Mouse (Mus musculus): Measurements from ENCODE around the gene Ppp1r3e. TPM values are rescaled to one million over a fixed set of nuclear protein-coding genes. Genes with fewer than 3 reads are reported as not detected.

The Ppp1r3e gene
- polyA plus RNA-seq, 1 experiment = 0.02 TPM

DNA sequence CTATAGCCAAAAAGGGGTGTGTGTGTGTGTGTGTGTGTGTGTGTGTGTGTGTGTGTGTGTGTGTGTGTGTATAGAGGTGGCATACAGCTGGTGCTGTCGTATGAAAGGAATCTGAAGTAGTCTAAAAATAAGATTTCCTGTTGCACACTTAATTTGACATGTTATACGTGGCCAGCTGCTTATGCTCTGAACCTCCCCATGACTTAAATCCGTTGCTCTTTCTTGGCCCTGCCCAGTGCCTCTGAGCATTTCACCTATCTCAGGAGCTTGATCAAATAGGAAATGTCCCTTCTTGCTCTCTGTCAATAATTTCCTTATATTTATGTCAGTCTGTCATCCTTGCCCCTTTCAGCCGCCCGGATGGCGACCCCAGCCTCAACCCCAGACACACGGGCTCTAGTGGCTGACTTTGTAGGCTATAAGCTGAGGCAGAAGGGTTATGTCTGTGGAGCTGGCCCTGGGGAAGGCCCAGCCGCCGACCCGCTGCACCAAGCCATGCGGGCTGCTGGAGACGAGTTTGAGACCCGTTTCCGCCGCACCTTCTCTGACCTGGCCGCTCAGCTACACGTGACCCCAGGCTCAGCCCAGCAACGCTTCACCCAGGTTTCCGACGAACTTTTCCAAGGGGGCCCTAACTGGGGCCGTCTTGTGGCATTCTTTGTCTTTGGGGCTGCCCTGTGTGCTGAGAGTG, 6.8 kb upstream of the Ppp1r3e start:
- Histone ChIP-seq H3K36me3 (ENCODE audit: control insufficient read depth) (peaks cover 4% of the 10 kb centered on the region; the same call in 1 of the 2 replicates), H3K4me1 (ENCODE audit: control insufficient read depth) (peaks cover 20% of the 10 kb centered on the region), H3K4me3 (replicated peaks) (peak overlapping the region; percentile 59), H3K27me3 (ENCODE audit: control insufficient read depth) (no peaks in the 10 kb centered on the region), H3K9me3 (ENCODE audit: control insufficient read depth, low read length) (peaks cover 5% of the 10 kb centered on the region)
- TF ChIP-seq GATA1 (IDR thresholded peaks at IDR 0.05; ENCODE audit: low read length) (no peak), TAL1 (IDR thresholded peaks at IDR 0.05; ENCODE audit: low read length) (no peak)

DNA sequence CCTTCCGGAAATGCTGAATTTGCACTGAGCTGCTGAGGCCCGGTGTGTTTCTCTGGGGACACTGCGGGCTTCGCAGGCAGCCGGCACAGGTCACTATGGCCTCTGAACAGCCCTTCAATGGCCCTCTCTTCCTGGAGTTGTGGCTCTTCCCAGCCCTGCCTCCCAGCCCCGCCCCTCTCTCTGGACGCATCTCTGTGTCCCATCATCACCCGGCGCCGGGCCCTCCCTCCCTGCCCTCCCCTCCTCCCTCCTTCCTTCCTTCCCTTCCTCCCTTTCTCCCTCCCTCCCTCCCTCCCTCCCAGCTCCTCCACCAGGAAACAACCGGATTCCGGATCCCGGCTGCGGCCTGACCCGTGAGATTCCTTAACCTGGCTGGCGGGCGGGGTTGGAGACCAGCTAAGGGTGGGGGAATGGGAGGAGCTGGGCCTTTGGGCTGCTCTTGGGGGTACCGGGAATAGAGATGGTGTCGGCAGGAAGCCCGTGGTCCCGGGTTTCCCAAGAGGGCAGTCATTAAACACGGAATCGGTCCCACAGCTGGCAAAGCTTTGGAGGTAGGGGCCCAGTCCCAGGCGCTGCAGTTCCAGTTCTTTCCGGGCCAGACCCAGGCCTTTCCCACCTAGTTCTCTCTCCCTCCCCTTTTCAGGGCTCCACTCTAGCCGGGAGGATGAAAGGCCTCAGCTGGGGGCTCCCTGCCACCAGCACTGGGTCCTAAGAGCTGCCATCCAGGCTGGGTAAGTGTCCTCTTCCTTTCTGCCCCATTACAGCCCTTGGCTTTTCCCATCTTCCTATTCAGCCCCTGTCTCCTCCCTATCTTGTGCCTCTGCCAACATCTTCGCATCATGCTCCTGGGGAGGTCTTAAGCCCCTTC, 6.0 kb upstream of the Ppp1r3e start, which contains the start of the genes Bcl2l2 and Gm20521:
TSS of gene Bcl2l2 (plus strand) at position 224 of the 868 bp plus-strand sequence.
TSS of gene Gm20521 (plus strand) at position 288 of the 868 bp plus-strand sequence.
- Histone ChIP-seq H3K4me3 (replicated peaks) (peak within 1 kb of the TSS; percentile 59), H3K27me3 (ENCODE audit: control insufficient read depth) (peaks cover 3% of the 10 kb centered on the region; the same call in 1 of the 2 replicates), H3K36me3 (ENCODE audit: control insufficient read depth) (peaks cover 4% of the 10 kb centered on the region; the same call in 1 of the 2 replicates), H3K4me1 (ENCODE audit: control insufficient read depth) (peaks cover 20% of the 10 kb centered on the region), H3K9me3 (ENCODE audit: control insufficient read depth, low read length) (peaks cover 5% of the 10 kb centered on the region)
- TF ChIP-seq GATA1 (IDR thresholded peaks at IDR 0.05; ENCODE audit: low read length) (no peak), TAL1 (IDR thresholded peaks at IDR 0.05; ENCODE audit: low read length) (no peak)

DNA sequence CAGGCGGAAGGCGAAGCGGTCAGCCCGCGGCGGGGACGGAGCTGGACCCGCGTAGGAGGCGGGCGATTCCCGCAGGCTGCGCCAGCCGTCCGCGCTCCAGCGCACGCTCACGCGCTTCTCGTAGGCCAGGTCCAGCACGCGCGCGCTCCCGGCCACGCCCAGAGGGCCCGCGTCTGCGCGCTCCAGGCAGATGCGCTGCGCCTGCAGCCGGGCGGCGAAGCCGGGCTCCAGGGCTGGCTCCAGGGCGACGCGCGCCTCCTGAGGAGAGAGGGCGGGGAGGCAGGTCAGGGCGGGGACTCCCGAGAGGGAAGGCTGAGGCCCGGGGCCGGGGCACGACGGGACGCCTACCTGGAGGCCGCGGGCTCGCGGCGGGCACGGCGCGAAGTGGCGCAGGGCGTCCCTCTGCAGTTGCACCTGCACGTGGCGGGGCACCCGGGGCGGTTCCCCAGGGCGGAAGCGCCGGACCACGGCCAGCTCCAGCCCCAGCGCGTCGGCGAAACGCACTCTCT, 757 bp downstream of the Ppp1r3e start:
- peaks cover 23% of the 10 kb centered on the region for H3K4me1 ChIP-seq (ENCODE audit: control insufficient read depth)
- peaks cover 5% of the 10 kb centered on the region for H3K9me3 ChIP-seq (ENCODE audit: control insufficient read depth, low read length)
- H3K36me3 ChIP-seq (ENCODE audit: control insufficient read depth) = no peaks in the 10 kb centered on the region
- peak overlapping the region; percentile 76 for H3K4me3 ChIP-seq (replicated peaks)
- TF ChIP-seq TAL1 (IDR thresholded peaks at IDR 0.05; ENCODE audit: low read length) (no peak), GATA1 (IDR thresholded peaks at IDR 0.05; ENCODE audit: low read length) (no peak)
- H3K27me3 ChIP-seq (ENCODE audit: control insufficient read depth) = peaks cover 36% of the 10 kb centered on the region

DNA sequence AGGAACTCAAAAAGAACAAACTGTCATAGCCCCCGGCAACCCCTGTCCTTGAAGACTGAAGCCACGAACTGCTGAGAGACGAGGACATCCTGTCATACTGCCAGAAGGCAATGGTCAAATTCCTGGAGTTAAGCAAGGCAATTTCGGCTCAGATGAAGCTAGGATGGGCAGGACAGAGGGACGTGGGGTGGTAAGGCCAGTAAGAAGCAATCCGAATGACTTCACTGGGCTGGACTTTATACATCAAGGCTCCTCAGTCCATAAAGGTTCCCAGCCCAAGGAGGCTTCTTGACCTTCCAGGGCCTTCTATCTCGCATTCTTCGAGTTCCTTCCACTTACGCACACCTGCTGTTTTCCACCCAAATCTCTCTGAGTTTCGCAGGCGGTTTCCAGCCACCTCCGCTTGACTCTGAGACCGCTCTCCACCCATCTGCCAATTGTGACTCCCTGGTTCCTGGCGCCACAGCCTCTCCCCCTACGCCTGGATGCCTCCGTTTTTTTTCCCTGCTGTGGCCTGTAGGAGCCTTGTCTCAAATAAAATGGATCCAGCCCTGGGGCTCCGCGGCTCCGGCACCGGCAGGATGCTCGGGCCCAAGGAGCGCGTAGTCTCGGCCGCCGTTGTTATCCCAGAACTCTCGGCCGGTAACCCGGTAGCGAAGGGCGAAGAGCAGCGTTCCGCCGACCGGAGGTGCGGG, 1.4 kb downstream of the Ppp1r3e start:
- peak overlapping the region; percentile 76 for H3K4me3 ChIP-seq (replicated peaks)
- peaks cover 2% of the 10 kb centered on the region for H3K9me3 ChIP-seq (ENCODE audit: control insufficient read depth, low read length)
- H3K4me1 ChIP-seq (ENCODE audit: control insufficient read depth) = peaks cover 23% of the 10 kb centered on the region
- H3K27me3 ChIP-seq (ENCODE audit: control insufficient read depth) = peaks cover 36% of the 10 kb centered on the region
- TF ChIP-seq TAL1 (IDR thresholded peaks at IDR 0.05; ENCODE audit: low read length) (no peak), GATA1 (IDR thresholded peaks at IDR 0.05; ENCODE audit: low read length) (no peak)
- no peaks in the 10 kb centered on the region for H3K36me3 ChIP-seq (ENCODE audit: control insufficient read depth)

DNA sequence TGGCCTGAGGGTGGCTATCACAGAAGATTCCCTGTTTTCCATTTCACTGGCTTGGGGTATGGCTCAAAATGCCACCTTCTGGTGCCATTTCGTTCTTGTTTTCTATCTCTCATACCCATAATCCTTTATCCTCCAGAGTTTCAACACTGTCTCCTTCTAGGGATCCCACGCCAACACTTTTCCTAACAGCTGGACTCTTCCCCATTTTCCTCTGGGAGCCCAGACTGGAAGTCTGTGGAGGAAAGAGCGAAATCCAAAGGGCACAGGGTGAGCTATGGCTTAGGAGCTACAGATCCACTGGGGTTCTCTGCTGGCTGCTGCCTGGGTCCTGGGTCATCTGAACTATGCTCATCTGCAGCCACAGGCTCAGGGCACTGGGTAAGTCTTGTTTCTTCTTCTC, 3.2 kb downstream of the Ppp1r3e start:
- TF ChIP-seq GATA1 (IDR thresholded peaks at IDR 0.05; ENCODE audit: low read length) (no peak), TAL1 (IDR thresholded peaks at IDR 0.05; ENCODE audit: low read length) (no peak)
- H3K36me3 ChIP-seq (ENCODE audit: control insufficient read depth) = no peaks in the 10 kb centered on the region
- no peak overlapping the region for H3K4me3 ChIP-seq (replicated peaks)
- no peaks in the 10 kb centered on the region for H3K9me3 ChIP-seq (ENCODE audit: control insufficient read depth, low read length)
- peaks cover 36% of the 10 kb centered on the region for H3K27me3 ChIP-seq (ENCODE audit: control insufficient read depth)
- peaks cover 23% of the 10 kb centered on the region for H3K4me1 ChIP-seq (ENCODE audit: control insufficient read depth)

DNA sequence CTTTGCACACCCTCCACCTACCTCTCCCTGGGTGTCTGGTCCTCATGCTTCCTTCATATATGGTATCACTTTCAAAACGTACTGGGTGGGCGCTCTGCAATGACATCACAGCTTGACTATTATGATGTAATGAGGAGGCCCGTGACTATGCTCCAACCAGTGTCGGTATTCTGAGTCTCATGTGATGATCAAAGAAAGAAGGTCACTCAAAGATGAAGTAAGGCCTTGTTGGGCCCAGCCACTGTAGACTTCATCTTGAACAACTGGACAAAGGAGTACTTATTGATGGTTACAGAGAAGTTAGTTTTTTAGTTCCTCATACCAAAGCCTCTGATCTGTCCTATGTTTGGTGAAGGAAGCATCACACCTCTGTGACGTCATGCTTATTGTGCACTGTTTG, 6.5 kb downstream of the Ppp1r3e start, which contains the start of gene Homez:
TSS of gene Homez (minus strand) at position 101 of the 400 bp plus-strand sequence.
- Histone ChIP-seq H3K4me1 (ENCODE audit: control insufficient read depth) (peaks cover 3% of the 10 kb centered on the region), H3K27me3 (ENCODE audit: control insufficient read depth) (peaks cover 13% of the 10 kb centered on the region), H3K36me3 (ENCODE audit: control insufficient read depth) (no peaks in the 10 kb centered on the region), H3K9me3 (ENCODE audit: control insufficient read depth, low read length) (no peaks in the 10 kb centered on the region; the same call in 1 of the 2 replicates), H3K4me3 (replicated peaks) (no peak within 1 kb of the TSS)
- TF ChIP-seq GATA1 (IDR thresholded peaks at IDR 0.05; ENCODE audit: low read length) = no peak
- TF ChIP-seq TAL1 (IDR thresholded peaks at IDR 0.05; ENCODE audit: low read length) = no peak

DNA sequence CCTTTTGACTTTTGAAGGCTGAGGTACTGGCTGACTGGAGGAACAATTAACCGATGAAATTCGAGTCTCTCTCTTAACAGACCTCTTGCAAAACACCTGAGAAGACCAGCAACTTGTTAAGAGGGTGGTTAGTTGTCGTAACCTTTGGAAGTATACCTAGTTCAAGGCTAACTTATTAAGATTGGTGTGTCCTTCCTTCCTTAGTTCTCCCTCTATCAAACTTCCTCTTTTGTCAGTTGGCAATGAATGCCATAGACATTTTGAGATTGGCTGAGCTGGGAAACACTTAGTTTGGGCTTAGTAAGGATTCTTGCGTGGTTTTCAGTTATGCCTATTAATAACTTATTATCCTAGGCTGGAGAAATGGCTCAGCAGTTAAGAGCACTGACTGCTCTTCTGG, 9.3 kb downstream of the Ppp1r3e start:
- no peak for TF ChIP-seq GATA1 (IDR thresholded peaks at IDR 0.05; ENCODE audit: low read length)
- no peak for TF ChIP-seq TAL1 (IDR thresholded peaks at IDR 0.05; ENCODE audit: low read length)
- Histone ChIP-seq H3K27me3 (ENCODE audit: control insufficient read depth) (no peaks in the 10 kb centered on the region), H3K36me3 (ENCODE audit: control insufficient read depth) (no peaks in the 10 kb centered on the region), H3K4me1 (ENCODE audit: control insufficient read depth) (peaks cover 16% of the 10 kb centered on the region), H3K9me3 (ENCODE audit: control insufficient read depth, low read length) (no peaks in the 10 kb centered on the region; the same call in 1 of the 2 replicates), H3K4me3 (replicated peaks) (no peak overlapping the region)

DNA sequence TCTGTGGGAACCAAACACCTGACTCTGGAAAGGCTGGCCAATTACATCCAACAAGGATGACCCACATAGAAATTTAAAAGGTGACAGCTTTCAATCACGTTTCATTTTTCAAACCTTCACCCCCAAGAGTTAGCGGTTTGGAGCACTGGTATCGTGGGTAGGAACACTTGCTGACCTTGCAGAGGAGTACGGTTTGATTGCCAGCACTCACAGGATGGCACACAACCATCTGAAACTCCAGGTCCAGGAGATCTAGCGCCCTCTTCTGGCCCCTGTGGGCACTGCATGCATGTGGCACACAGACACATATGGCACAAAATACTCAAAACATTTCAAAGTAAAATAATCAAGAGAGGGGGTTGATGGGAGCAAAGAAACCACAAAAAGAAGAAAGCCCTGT, 10.4 kb downstream of the Ppp1r3e start:
- no peaks in the 10 kb centered on the region for H3K36me3 ChIP-seq (ENCODE audit: control insufficient read depth)
- peaks cover 16% of the 10 kb centered on the region for H3K4me1 ChIP-seq (ENCODE audit: control insufficient read depth)
- H3K27me3 ChIP-seq (ENCODE audit: control insufficient read depth) = no peaks in the 10 kb centered on the region
- no peaks in the 10 kb centered on the region; the same call in 1 of the 2 replicates for H3K9me3 ChIP-seq (ENCODE audit: control insufficient read depth, low read length)
- TF ChIP-seq TAL1 (IDR thresholded peaks at IDR 0.05; ENCODE audit: low read length) (no peak), GATA1 (IDR thresholded peaks at IDR 0.05; ENCODE audit: low read length) (no peak)
- H3K4me3 ChIP-seq (replicated peaks) = no peak overlapping the region
